Mouse (Mus musculus) right cerebral cortex, postnatal 4 days (tissue): ENCODE measurements around the gene Mipep.

Experiments used
- DNase-seq: peaks from one replicate; pipeline ENCODE4 v3.0.0-alpha.2; 2022

Gene Mipep

DNA sequence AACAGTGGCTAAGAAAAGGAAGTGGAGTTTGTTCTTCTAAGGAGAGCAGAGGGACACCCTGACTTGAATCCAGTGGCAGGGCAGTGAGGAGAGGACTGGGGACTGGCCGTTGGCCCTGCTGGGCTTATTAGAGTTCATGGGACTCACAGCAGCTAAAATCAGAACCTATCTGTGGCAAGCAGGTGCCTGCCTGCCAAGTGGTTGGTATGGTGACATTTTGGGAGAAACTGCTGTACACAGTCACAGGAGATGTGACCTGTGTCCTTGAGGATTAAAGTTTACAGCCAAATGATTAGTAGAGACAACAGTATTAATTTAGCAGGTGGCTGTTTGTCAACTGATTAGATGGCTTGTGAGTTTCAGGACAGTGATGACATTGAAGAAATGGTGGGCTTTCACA is 21.5 kb downstream of the Mipep start:
- DNase-seq = no peak

DNA sequence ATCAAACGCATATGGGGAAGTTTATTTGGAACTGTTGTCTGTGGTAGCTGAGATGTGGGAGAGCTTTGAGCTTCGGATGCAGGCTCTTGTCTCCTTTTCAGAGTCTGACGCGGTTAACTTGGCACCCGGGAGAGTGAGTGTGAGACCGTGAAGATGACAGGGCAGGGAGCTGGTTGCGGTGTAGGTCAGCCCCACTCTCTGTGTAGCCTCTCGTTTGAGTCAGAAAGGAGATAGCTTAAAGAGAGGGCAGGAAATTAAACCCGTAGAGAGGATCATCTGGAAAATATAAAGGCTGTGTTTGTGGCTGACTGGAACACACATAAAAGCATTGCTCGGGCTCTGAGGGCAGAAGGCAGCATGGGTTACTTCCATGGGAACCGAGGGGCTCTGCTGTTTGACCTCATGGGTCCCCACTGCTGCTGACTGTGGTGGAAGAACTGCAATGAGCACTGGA is 22.5 kb downstream of the Mipep start:
- no peak for DNase-seq

DNA sequence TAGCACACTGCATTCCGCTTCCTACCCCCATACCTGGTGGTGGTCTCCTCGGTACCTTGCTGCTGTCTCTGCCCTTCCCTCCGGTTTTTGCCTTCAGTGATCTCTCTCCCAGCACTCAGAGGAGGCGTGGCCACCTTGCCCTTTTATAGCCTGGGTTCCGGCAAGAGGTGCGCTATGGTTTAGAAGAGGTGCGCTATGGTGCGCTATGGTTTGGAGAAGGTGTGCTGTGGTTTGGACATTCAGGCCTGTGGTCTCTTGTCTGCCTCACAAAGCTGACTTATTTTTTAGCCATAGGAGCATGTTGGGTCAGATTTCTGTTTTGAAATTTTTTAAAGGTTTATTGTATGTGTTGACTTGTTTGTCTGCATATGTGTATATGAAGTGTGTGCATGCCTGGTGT is 25.5 kb downstream of the Mipep start:
- DNase-seq = no peak

DNA sequence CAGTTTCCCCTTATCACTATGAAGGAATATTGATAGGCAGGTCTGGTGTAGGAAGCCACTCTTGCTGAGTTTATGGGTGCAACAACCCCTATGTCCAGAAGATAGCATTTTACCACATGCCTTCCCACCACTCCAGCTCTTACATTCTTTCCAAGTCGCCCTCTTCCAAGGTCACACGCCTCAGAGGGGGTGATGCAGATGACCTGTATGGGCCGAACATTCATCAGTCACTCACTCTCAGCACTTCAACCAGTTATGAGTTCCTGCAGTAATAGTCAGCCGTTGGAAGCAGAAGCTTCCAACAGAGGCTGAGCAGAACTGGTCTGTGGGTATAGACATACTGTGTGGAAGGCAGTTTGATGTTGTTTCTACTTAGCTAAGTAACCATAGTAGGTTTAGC is 27.2 kb downstream of the Mipep start:
- no peak for DNase-seq

DNA sequence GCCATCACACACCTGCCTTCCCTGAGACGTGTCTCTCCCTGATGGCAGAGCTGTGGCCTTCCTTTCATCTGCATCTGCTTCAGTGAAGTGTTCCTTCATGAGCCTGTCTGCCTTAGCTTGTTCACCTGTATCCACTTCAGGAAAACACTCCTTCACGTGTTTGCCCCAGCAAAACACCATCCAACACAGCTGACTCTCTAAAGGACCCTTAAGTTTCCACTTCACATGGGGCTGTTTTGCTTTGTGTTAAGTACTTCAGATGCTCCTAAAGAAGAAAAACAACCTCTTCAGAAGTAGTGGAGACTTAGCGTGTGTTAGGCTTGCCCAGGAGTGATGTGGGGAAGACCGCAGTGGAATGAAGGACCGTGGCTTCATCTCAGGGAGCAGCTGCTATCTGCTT is 30.7 kb downstream of the Mipep start:
- no peak for DNase-seq

DNA sequence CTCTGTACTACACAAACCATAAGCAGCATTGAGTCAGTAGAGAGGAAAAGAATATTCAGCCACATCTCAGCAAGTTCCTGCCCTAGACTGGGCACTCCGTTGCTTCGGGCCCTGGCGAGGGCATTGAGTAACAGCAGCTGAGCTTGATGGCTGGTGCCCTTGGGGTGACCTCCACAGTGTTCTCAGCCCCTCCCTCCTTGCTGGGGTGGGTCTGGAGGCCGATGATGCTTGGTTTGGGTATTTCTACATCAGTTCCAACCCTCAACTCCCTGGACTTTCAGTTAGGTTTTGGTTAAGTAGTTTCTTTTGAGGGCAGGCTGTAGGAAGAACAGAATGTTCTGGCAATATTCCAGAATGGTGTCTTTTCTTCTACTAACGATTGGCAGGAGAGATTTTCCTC is 33.7 kb downstream of the Mipep start:
- no peak for DNase-seq

DNA sequence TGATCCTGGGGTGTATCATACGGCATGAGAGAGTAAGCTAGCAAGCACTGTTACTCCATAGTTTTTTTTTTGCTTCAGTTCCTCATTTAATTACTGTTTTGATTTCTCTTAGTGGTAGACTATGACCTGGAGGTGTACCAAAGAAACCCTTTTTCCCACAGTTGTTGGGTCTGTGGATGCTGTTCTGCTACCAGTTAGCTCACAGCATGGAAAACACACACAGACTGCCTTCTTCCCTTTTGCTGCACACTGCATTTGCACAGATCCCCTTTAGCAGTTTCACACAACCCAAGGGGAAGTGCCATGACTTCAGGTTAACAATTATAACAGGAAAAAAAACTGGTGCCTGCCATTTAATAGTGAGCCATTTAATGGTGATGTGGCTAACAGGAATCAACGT is 45.7 kb downstream of the Mipep start:
- no peak for DNase-seq

DNA sequence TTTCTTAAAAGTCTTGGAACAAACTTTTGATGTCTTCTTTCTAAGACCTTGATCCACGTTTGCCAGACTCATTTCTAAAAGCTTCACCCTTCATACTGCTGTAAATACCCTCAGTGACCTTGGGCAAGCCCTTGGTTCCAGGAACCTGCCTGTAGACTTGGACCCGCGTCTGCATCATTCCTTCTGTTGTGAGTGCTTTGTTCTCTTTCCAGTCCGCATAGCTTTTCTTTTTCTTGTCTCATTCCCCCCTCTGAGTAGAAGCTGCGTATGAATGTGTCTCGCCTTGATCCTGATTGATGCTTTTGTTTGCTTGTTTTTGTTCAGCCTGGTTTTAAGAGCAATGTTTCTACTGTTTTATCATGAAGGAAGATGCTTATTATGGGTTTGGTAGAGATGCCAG is 52.3 kb downstream of the Mipep start:
- DNase-seq = no peak

DNA sequence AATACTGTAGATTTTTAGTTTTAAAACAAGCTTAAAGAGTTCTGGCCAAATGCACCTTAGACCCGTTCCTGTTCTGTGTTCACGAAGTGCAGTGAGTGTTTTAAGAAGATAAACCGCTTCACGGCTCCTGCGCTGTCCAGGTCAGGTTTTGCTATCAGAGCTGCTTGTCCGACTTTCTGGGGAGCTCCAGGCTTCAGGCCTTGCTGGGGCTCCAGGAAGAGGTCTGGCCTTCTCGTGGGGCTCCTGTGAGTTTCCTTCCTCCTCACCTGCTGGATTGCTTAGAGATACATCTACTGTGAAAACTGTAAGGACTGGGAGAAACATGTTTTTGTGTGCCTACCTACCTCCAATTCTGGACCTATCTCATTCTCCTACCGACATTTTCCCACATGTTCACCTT is 55.3 kb downstream of the Mipep start:
- no peak for DNase-seq

DNA sequence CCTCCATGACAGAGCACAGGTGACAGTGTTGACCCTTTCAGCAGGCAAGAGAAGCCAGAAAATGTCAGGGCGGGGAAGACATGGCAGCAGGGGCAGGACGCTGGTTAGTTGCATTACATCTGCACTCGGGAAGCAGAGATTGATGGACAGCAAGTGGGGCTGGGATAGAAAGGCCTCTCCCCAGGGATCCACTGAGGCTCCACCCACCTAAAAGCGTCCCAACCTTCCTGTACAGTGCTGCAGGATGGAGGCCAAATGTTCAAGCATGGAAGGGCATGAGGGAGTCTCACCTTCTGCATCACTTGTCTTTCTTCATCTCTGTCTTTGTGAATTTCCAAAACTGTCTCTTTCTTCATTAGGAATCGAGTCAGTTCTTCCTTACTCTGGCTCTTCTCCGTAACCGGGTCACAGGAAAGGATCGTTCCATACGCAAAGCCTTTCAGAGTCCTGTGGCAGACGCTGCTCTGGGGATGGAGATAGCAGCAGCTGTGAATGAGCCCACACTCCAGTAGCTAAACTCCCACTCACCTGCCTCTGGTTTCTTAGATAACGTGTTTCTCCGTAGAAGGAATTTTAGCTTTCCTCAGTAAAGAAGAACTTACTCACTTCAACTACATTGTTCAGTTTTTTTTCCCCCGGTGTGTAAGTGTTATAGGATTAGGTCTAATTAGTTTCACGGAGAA is 57.7 kb downstream of the Mipep start:
- DNase-seq = no peak

DNA sequence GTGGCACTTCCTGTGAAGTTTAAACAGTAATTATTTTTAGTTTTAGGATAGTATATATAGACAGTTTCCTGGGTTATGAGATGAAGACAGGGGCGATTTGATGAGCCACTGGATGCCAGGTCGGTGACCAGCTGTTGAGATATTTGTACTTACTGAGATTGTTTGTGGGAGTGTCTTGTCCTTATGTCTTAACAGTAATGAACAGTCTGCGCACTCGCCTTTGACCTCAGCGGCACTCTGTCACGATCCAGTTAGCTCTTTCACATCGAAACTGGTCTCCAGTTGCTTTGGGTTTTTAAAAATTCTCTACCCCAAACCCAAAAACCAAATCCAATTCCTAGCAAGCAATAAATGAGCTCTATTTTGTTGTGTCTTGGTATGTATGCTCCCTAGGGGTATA is 59.2 kb downstream of the Mipep start:
- no peak for DNase-seq

DNA sequence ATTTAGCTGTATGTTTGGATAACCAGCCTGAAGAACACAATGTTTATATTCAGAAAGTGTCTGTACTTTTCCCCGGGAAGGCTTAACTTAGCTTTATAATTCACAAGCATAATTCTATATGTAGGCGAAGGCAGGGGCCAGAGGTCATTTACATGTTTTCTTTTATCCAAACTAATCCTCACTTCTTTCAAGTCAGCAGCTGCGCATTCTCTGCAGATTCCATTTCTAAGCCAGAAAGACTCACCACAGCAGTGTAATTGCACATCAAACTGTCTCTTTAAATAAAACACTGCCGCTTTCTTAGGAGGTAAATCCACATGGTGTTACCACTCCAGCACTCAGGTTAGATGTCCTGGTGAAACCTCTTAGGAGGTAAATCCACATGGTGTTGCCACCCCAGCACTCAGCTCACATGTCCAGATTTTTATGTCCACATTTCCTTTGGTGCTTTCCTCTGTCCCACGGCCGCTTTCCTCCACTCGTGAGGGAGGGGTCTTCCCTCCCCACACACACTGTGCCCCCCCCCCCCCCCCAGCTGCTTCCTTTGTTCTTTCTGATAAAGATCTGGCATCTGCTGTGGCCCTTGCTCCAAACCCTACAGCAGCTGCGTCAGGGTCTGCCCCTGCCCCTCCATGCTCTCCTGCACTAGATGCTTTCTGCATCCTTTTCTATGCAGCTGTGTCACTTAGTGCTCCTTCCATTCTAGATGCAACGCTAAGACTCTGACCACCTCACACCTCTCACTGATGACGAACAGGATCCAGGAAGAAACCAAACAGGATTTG is 61.1 kb downstream of the Mipep start:
- no peak for DNase-seq

DNA sequence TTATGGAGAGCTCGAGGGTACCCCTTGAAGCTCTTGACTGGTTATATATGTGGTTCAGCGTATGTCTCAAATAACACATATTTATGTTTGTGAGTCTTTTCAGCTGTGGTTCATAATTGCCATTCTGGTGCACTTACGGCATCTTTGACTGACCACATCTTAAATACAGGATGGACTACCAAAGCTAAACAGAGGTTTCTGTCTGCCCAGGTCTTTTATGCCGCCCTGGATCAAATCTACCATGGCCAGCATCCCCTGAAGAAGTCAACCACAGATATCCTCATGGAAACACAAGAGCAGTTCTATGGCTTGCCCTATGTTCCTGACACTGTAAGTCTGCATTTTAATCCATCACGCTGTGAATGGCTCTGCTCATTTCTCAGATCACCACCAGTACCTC is 61.8 kb downstream of the Mipep start:
- no peak for DNase-seq

DNA sequence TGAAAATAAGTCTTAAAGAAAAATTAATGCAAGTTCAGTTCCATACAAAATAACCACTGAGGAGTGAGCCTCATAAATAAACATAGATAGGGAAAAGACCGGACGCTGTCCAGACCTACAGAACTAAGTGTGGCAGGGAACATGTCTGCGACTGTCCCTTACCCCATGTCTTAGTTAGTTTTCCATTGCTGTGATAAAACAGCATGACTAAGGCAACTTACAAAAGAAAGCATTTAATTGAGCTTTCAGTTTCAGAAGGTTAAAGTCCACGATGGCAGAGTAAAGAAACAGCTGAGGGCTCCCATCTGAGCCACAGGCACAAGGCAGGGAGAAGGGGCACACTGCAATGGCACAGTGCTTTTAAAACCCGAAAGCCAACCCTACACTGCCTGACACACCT is 63.8 kb downstream of the Mipep start:
- DNase-seq = no peak

DNA sequence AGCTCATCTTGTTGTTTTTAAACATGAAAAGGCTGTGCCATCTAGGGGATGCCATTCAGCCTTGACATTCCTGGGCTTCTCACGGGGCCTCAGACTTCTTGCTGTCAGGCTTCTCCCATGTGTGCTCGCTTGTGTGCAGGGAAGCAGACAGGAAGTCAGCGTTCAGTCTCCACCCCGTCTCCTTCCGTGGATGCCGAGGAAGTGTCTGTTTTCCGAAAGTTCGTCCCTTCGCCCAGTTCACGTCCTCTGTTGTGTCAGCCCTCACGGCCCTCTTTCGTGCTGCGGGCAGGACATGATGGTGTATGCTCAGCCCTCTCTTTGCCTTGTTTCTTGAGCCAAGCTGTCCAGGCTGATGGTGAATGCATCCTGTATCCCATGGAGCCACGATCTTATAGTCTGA is 65.7 kb downstream of the Mipep start:
- no peak for DNase-seq

DNA sequence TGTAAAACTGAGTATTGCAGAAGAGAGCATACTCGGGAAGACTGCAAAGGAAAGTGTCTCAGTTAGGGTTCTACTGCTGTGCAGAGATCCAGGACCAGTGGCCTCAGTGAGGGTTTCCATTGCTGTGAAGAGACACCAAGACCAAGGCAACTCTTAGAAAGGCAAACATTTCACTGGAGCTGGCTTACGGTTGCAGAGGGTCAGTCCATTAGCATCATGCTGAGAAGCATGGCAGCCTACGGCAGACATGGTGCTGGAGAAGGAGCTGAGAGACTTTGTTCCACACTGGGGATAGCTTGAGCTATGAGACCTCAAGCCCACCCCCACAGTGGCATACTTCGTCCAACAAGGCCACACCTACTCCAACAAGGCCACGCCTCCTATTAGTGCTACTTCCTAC is 67.3 kb downstream of the Mipep start:
- no peak for DNase-seq

DNA sequence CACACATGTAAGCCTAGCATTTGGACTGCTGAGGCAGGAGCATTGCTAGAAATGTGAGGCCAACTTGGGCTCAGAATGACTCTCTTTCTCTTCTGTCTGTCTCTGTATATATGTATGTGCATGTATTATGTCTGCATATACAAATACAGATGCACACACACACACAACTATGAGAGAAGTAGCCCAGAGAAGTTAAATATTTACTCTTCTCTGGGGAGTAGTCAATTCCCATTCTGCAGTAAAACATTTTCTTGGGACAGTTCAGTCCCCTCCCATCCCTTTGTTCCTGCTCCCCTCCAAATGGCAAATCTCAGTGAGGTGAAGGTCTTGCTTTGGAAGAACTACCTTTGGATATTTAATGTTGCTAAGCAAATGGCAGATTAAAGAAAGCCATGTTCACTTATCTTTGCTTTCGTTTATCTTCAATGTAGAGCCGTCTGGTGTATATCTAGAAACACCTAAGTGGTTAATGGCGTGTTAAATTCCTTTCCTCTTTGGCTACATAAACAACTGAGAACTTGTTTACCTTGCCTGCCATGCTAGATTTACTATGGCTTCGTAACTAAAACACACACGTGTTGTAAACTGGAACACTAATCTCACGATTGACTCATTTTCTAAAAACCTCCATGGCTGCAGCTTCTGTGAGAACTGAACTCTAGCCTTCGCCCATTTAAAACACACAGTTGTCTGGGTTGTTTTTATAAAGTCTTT is 72.0 kb downstream of the Mipep start:
- no peak for DNase-seq

DNA sequence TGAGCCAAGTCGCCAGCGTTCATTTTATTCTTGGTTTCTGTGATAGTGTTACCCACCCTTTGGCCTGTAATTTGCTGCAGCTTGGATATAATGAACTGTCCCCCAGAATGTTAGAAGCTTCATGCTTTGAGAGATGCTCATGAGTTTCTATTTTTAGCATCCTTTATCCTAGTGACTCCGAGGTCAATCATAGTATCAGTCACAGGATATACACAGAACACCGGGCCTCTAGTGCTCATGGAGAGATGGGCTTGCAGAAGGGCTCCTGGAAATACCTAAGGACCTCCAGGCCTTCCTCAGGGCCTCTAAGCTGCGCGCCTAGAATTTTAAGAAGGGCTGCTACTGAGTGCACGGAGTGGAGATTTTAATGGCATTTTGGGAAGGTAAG is 72.5 kb downstream of the Mipep start:
- no peak for DNase-seq

DNA sequence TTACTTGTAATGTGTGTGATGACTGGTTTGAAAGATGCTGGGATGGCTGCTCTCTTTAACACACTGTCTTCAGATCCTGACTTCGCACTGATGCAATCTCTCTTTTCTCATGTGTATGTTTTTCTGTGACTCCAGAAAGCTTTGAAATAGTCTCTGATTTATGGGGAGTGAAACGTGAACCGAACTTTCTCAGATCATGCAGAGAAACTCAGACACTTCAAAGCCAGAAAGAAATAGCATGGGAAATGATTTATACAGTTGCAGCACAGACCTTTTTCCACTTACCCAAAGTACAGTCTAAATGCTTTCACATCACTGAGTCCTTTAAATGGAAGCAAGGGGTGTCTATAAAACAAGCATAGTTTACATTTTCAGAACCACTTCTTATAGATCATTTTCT is 79.0 kb downstream of the Mipep start:
- DNase-seq = no peak

DNA sequence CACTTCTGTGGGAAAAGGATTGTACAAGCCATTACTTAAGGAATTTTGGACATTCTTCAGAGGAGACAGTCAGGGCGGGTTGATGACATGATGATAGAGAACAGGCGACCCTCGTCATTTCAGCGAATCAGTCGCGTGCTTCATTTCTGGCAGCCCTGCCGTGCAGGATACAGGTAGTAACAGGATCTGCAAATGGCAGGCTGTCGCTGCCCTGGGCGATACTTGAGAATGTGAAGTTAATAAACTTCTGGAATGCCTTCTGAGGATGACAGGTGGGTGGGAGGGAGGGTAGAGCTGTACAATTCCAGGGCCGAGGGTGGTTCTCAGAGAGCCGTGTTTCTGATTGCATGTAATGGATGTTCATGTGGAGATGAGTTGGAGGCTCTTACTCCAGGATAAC is 82.0 kb downstream of the Mipep start:
- no peak for DNase-seq

DNA sequence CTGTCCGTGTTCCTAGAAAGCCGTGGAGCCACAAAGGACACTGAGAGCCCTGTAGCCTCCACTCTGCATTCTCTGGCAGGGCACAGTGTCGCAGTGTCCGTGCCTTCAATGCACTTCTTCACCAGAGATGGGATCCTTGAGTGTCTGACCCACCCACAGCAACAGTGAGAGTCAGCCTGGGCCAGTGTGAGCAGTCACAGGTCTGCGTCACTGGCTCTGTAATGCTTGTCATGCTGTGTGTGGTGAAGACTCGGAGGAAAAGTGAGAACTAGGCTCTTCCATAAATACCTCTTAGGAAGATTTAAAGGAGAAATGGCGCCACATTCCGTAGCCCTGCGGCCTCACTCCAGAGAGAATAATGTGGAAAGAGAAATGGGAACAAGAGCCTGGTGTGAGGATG is 84.0 kb downstream of the Mipep start:
- DNase-seq = no peak

DNA sequence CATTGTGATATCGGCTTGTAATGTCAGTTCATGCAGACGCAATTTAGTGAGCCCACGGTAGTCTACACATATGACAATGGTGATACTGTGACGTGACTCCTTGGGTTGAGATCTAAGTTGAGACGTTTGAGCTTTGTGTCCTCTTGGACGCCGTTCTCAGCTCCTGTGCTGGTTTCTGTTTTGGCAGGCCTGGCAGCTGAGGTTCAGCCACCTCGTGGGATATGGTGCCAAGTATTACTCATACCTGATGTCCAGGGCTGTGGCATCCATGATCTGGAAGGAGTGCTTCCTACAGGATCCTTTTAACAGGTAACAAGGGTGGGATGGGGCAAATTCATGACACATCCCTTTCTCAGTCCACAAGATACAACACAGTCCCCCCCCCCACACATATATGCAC is 87.5 kb downstream of the Mipep start:
- no peak for DNase-seq

DNA sequence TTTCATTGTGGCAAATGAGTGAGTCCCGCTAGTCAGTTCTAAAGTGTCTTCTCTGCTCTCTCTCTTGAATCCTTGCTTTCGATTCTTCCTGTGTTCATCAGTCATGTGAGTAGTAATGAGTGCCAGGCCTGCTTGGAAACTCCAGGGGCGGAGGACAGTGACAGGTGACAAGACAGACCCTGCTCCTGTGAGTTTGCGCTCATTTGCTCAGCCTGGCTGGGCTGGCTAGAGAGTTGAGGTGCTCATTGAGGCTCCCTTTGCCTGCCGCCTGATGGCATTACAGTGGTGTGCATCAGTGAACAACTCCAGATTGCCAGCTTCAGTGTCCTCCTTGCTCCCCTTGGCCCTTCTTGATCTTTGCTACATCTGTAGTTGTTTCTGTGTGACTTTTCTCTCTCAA is 97.7 kb downstream of the Mipep start:
- no peak for DNase-seq

DNA sequence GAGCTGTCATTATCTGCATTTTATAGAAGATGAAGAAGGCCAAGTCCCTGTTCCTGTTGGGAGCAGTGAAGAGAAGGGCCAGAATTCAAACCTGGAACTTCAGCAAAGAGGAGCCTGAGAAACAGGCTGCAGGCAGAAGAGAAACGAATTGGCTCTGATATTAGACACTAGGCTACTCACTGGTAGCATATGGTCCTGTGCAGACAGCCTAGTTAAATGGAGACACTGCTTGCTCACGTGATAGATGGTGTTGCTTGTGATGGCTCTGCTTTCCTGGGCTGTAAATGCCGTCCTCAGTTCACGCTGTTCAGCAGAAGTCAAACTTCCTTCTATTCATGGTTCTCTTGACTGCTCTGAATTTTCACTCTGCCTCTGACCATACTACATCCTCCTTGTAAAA is 98.3 kb downstream of the Mipep start:
- no peak for DNase-seq
